Mouse (Mus musculus): ENCODE results near the gene Kcne2. TPM values are rescaled to one million over a fixed set of nuclear protein-coding genes. Genes with fewer than 3 reads are reported as not detected.

The Kcne2 gene
- polyA plus RNA-seq, 1 experiment = not detected

DNA sequence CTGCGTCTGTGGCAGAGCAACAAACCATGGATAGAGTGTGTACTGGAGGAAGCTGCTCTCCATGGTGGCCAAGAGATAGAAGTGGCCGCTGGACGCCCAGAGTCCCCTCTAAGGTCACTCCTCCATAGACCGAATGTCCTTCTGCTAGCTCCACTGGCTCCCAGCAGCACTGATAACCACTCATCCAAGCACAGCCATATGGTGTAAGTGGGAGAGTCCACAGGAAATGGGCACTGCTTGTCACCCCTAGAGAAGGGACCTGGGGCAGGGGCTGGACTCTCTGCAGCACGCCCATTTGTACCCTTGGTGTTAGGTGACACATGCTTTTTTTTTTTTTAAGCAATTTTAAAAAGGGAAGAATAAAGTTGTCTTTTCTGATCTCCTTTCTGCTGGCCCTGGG is 38.8 kb downstream of the Kcne2 start:
- no peak for TF ChIP-seq TCF3 (IDR thresholded peaks at IDR 0.05; ENCODE audit: insufficient read length, low read depth)
- TF ChIP-seq TCF12 (IDR thresholded peaks at IDR 0.05; ENCODE audit: insufficient read depth, poor library complexity, severe bottlenecking) = no peak
- no peak for TF ChIP-seq REST (IDR thresholded peaks at IDR 0.05; ENCODE audit: insufficient read depth, insufficient read length)
- Histone ChIP-seq H3K27me3 (ENCODE audit: control insufficient read depth, insufficient read depth, insufficient read length) (peaks cover 66% of the 10 kb centered on the region), H3K79me2 (ENCODE audit: control insufficient read depth, insufficient read depth) (no peaks in the 10 kb centered on the region), H3K4me2 (ENCODE audit: low read depth) (no peak overlapping the region), H3K36me3 (ENCODE audit: control insufficient read depth, insufficient read depth) (no peaks in the 10 kb centered on the region), H3K4me3 (no peak overlapping the region), H3ac (ENCODE audit: control insufficient read depth, insufficient read length) (no peak overlapping the region)

DNA sequence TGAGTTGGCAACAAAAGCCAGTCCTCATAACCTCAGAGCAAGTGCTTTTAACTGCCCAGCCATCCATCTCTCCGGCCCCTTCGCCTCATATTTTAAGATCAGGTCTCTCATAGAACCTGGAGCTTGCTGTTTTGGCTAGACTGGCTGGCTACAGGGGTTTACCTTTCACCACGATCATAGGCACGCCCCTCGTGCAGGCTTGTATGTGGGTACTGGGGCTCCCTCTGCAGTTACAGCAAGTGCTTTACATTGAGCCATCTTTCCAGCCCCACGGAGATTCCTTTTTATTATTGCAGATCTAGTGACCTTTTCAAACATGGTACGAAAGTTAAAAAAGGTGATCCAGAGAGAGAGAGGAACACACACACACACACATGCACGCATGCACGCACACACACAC is 42.4 kb downstream of the Kcne2 start:
- H3ac ChIP-seq (ENCODE audit: control insufficient read depth, insufficient read length) = no peak overlapping the region
- peaks cover 36% of the 10 kb centered on the region for H3K27me3 ChIP-seq (ENCODE audit: control insufficient read depth, insufficient read depth, insufficient read length)
- no peaks in the 10 kb centered on the region for H3K36me3 ChIP-seq (ENCODE audit: control insufficient read depth, insufficient read depth)
- H3K4me3 ChIP-seq = no peak overlapping the region
- H3K79me2 ChIP-seq (ENCODE audit: control insufficient read depth, insufficient read depth) = no peaks in the 10 kb centered on the region
- H3K4me2 ChIP-seq (ENCODE audit: low read depth) = no peak overlapping the region
- TF ChIP-seq MYOG (IDR thresholded peaks at IDR 0.05; ENCODE audit: control insufficient read depth in 1 of 3, insufficient read depth in 1 of 3, insufficient read length in 2 of 3, low read depth in 2 of 3) = no peak
- TF ChIP-seq CEBPB (IDR thresholded peaks at IDR 0.05; ENCODE audit: insufficient read depth, poor library complexity, severe bottlenecking) = no peak
- TF ChIP-seq E2F4 (IDR thresholded peaks at IDR 0.05; ENCODE audit: insufficient read depth) = no peak
- TF ChIP-seq USF1 (IDR thresholded peaks at IDR 0.05; ENCODE audit: low read depth) = no peak
- TF ChIP-seq MAX (IDR thresholded peaks at IDR 0.05; ENCODE audit: low read depth) = no peak
- no peak for TF ChIP-seq MYOD1 (IDR thresholded peaks at IDR 0.05; ENCODE audit: control insufficient read depth in 1 of 3, insufficient read length in 2 of 3, low read depth in 2 of 3)
- TF ChIP-seq TCF12 (IDR thresholded peaks at IDR 0.05; ENCODE audit: insufficient read depth, poor library complexity, severe bottlenecking) = no peak
- no peak for TF ChIP-seq SRF (IDR thresholded peaks at IDR 0.05; ENCODE audit: control insufficient read depth, insufficient read length, low read depth)
- TF ChIP-seq POLR2A (IDR thresholded peaks at IDR 0.05; ENCODE audit: insufficient read length, low read depth) = no peak
- TF ChIP-seq TCF3 (IDR thresholded peaks at IDR 0.05; ENCODE audit: insufficient read length, low read depth) = no peak
- TF ChIP-seq REST (IDR thresholded peaks at IDR 0.05; ENCODE audit: insufficient read depth, insufficient read length) = no peak
- no peak for TF ChIP-seq POLR2AphosphoS2 (IDR thresholded peaks at IDR 0.05; ENCODE audit: insufficient read length, low read depth)

DNA sequence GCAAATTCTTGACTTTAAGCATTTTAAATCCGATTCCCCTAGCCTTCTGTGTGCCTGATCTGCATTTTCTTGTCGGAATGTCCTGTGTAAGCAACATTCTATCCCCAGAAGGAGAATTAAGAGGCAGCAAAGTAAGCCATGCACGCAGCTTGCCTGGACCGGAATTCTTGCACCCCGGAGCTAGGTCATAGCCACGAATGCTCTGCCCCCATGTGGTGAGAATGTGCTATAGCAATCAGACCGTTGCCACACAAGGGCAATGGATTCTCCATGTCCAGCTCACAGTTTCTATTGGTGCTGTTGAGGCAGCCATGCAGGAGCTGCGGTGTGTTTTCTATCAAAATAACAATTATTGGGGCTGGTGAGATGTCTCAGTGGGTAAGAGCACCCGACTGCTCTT is 44.1 kb downstream of the Kcne2 start:
- TF ChIP-seq MYOG (IDR thresholded peaks at IDR 0.05; ENCODE audit: control insufficient read depth in 1 of 3, insufficient read depth in 1 of 3, insufficient read length in 2 of 3, low read depth in 2 of 3) (no peak), CEBPB (IDR thresholded peaks at IDR 0.05; ENCODE audit: insufficient read depth, poor library complexity, severe bottlenecking) (no peak), POLR2AphosphoS2 (IDR thresholded peaks at IDR 0.05; ENCODE audit: insufficient read length, low read depth) (no peak), TCF12 (IDR thresholded peaks at IDR 0.05; ENCODE audit: insufficient read depth, poor library complexity, severe bottlenecking) (no peak), TCF3 (IDR thresholded peaks at IDR 0.05; ENCODE audit: insufficient read length, low read depth) (no peak), MAX (IDR thresholded peaks at IDR 0.05; ENCODE audit: low read depth) (no peak), USF1 (IDR thresholded peaks at IDR 0.05; ENCODE audit: low read depth) (no peak), REST (IDR thresholded peaks at IDR 0.05; ENCODE audit: insufficient read depth, insufficient read length) (no peak), E2F4 (IDR thresholded peaks at IDR 0.05; ENCODE audit: insufficient read depth) (no peak), MYOD1 (IDR thresholded peaks at IDR 0.05; ENCODE audit: control insufficient read depth in 1 of 3, insufficient read length in 2 of 3, low read depth in 2 of 3) (no peak)
- Histone ChIP-seq H3K4me3 (no peak overlapping the region), H3K4me2 (ENCODE audit: low read depth) (no peak overlapping the region), H3K36me3 (ENCODE audit: control insufficient read depth, insufficient read depth) (no peaks in the 10 kb centered on the region), H3K27me3 (ENCODE audit: control insufficient read depth, insufficient read depth, insufficient read length) (peaks cover 24% of the 10 kb centered on the region), H3K79me2 (ENCODE audit: control insufficient read depth, insufficient read depth) (no peaks in the 10 kb centered on the region), H3ac (ENCODE audit: control insufficient read depth, insufficient read length) (no peak overlapping the region)

DNA sequence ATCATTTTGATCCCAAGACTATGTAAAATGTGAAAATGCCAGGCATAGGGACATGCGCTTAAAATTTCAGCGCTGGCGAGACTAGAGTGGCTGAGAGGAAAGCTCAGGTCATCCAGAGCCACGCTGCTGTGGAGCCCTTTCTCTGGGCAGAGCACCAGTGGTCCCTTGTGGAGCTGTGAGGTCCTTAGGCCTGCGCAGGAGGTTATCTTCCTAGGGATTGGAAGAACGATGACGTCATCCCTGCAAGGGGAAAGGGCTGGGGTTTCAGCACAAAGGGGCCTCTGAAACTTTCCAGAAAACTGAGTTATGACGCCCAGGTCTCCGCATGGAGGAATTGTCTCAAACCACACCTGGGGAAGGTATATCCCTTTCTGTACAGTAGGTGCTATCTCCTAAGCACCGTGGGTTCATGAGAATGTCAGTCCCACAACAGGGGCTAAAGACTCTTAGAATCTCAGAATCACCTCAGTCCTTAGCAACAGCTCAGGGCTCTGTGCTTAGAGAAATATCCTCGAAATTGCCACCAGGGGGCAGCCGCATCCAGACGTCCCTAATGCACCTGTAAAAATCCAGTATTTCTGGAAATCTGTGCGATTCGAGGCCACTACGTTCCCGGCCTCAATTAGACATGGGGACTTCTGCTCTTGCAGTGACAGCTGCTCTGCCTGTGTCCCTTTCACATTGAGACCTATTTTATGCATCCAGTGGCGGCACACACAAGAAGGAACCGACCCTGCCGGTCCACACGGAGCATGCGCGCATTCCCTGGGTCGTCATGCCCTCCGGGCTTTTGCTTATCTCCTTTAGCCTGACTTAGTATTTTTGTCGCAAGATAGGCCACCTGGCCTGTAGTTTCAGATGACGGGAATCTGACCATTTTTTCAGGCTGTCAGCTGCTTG is 48.7 kb downstream of the Kcne2 start:
- Histone ChIP-seq H3K4me2 (ENCODE audit: low read depth) (peak overlapping the region; percentile 10), H3K27me3 (ENCODE audit: control insufficient read depth, insufficient read depth, insufficient read length) (peaks cover under 1% of the 10 kb centered on the region), H3ac (ENCODE audit: control insufficient read depth, insufficient read length) (no peak overlapping the region), H3K36me3 (ENCODE audit: control insufficient read depth, insufficient read depth) (no peaks in the 10 kb centered on the region), H3K4me3 (no peak overlapping the region), H3K79me2 (ENCODE audit: control insufficient read depth, insufficient read depth) (no peaks in the 10 kb centered on the region)
- TF ChIP-seq MYOD1 (IDR thresholded peaks at IDR 0.05; ENCODE audit: control insufficient read depth in 1 of 3, insufficient read length in 2 of 3, low read depth in 2 of 3) = no peak

DNA sequence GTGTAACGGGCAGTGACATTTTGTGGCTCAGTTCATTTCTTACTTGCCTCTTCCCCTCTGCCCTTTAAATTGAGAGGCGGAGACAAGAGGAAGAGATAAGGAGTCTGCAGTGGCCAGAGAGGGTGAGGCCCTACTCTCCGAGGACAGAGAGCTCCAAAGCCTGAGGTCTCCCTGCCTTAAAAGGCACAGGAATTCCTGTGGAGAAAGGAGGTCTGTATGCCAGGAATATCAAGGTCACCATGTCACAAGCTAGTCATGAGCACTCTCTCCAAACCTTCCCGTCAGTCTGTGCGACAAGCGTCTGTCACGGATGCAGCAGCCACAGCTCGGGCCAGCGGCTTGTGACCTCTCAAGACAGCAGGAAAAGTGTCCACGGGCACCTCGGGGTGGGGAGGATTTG is 53.0 kb downstream of the Kcne2 start:
- H3K4me3 ChIP-seq = no peak overlapping the region
- peaks cover 7% of the 10 kb centered on the region for H3K27me3 ChIP-seq (ENCODE audit: control insufficient read depth, insufficient read depth, insufficient read length)
- no peak overlapping the region for H3K4me2 ChIP-seq (ENCODE audit: low read depth)
- no peak for TF ChIP-seq POLR2AphosphoS2 (IDR thresholded peaks at IDR 0.05; ENCODE audit: insufficient read length, low read depth)
- no peaks in the 10 kb centered on the region for H3K36me3 ChIP-seq (ENCODE audit: control insufficient read depth, insufficient read depth)
- H3K79me2 ChIP-seq (ENCODE audit: control insufficient read depth, insufficient read depth) = no peaks in the 10 kb centered on the region
- no peak overlapping the region for H3ac ChIP-seq (ENCODE audit: control insufficient read depth, insufficient read length)

Measured in myocyte (in vitro differentiated cells).